Mouse (Mus musculus): ENCODE measurements at regions not wholly inside any gene's neighbourhood (a gene's known extent, or its start where the extent isn't known, plus 50 kb on each side); places are given as distances from the start of the nearest gene placed in this dataset.
A peak's percentile ranks its signal among the peaks of the same experiment; 100 is the strongest.

DNA sequence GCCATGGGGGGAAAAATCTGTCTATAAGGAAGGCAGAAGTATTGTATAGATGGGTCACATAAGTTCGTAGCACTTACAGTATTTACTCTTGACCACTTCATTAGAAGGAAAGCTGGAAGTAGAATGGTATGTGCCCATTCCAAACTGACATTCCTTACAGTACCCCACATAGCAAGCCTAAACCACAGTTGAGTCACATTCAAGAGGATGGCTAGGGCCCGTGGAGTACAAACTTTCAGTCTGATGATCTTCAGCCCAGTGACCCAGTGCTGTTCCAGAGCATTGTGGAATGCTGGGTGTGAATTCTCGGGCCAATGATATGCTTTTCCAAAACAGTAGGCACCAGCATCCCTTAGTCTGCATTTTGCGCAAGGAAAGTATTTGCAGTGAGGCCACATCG is 124.2 kb upstream of the Tent5a start:
- Histone ChIP-seq H3K27me3 (replicated peaks) (no peaks in the 10 kb centered on the region), H3K9ac (no peak overlapping the region), H3K9me3 (replicated peaks) (no peaks in the 10 kb centered on the region), H3K27ac (ENCODE audit: poor library complexity, severe bottlenecking) (no peak overlapping the region), H3K4me2 (no peak overlapping the region), H3K36me3 (no peaks in the 10 kb centered on the region), H3K4me1 (replicated peaks) (no peaks in the 10 kb centered on the region), H3K4me3 (no peak overlapping the region)
- no peak for ATAC-seq (ENCODE audit: insufficient number of reproducible peaks, low FRiP score)
- 78% methylated on average over 5 of the region's 5 CpGs for WGBS

GRCm38 (mm10) chr9:85450877-85451276 is 123.7 kb upstream of the Tent5a start:
- Histone ChIP-seq H3K4me1 (replicated peaks) (no peaks in the 10 kb centered on the region), H3K4me2 (no peak overlapping the region), H3K27ac (ENCODE audit: poor library complexity, severe bottlenecking) (no peak overlapping the region), H3K27me3 (replicated peaks) (no peaks in the 10 kb centered on the region), H3K9ac (no peak overlapping the region), H3K4me3 (no peak overlapping the region), H3K9me3 (replicated peaks) (no peaks in the 10 kb centered on the region), H3K36me3 (no peaks in the 10 kb centered on the region)
- ATAC-seq (ENCODE audit: insufficient number of reproducible peaks, low FRiP score) = no peak

DNA sequence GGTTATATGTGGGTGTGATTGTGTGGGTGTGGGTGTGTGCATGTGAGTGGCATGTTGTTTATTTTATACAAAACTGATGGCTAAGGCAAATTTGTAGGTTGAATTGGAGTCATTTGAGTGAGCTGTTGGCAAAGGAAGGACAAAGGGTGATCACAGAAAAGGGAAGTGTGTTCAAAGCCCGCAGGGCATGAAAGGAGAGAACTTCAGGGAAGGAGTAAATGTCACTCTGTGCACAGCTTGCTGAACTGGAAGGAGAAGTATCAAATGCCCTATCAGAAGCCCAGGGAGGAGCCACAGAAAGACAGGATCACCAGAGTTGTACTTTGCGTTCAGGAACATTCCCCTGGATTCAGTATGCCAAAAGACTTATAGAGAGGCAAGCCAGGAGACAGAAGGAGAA is 122.3 kb upstream of the Tent5a start:
- Histone ChIP-seq H3K36me3 (no peaks in the 10 kb centered on the region), H3K4me3 (no peak overlapping the region), H3K27me3 (replicated peaks) (no peaks in the 10 kb centered on the region), H3K9ac (no peak overlapping the region), H3K4me1 (replicated peaks) (no peaks in the 10 kb centered on the region), H3K4me2 (no peak overlapping the region), H3K9me3 (replicated peaks) (no peaks in the 10 kb centered on the region), H3K27ac (ENCODE audit: poor library complexity, severe bottlenecking) (no peak overlapping the region)
- no peak for ATAC-seq (ENCODE audit: insufficient number of reproducible peaks, low FRiP score)
- 82% methylated on average over 2 of the region's 2 CpGs for WGBS

DNA sequence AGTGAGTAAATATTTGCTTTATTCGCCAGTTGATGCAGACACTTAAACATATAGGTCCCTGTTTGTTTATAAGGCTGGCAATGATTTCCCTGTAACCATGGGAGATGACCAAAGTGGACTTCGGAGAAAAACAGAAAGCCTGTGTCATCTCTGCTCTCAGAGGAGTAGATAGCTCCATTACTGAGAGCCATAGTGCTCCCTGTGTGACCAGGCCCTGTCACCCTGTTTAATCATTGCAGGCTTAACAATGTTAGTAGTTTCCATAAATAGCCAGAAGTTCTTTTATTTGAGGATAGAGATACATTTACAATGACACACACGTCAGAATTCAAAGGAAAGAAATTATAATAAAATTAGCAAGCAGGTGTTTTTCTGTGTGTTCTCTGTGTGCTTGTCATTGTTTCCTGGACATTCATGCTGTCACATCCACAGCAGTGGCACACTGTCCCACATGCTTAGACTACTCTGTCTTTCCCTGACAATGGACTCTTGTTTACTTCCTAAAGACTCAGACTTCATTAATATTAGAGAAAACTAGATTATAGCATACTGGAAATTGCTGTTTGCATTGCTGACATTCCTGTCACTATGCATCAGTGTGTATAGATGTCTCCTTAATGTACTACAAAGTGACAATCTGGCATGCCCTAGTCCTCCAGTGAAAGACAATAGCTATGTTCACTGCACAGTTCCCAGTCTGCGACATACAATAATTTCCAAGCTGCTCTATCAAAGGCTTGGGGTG is 115.8 kb upstream of the Tent5a start:
- Histone ChIP-seq H3K4me3 (no peak overlapping the region), H3K4me1 (replicated peaks) (peaks cover 7% of the 10 kb centered on the region; the same call in 1 of the 2 replicates), H3K4me2 (no peak overlapping the region), H3K36me3 (no peaks in the 10 kb centered on the region), H3K27ac (ENCODE audit: poor library complexity, severe bottlenecking) (no peak overlapping the region), H3K27me3 (replicated peaks) (no peaks in the 10 kb centered on the region), H3K9ac (no peak overlapping the region), H3K9me3 (replicated peaks) (no peaks in the 10 kb centered on the region)
- no peak for ATAC-seq (ENCODE audit: insufficient number of reproducible peaks, low FRiP score)
- WGBS = 59% methylated on average over 4 of the region's 4 CpGs

DNA sequence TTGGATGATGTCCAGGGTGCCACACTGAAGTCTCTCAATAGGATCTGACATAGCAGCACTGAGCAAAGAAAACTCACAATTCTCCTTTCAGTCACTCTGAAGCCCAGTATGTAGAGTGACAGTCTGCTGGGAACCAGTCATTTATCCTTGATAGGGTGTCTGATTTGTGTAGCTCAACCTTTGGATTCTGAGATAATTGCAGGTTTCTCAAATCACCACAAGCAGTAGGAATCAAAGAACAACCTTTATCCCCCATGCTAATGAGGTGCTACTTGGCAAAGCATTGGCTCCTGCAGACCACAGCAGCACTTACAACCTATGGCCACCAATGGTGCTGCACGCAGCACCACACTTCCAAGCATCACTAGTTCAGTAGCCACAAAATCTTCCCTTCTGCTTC is 112.5 kb upstream of the Tent5a start:
- 38% methylated on average over 1 of the region's 1 CpGs for WGBS
- Histone ChIP-seq H3K27me3 (replicated peaks) (no peaks in the 10 kb centered on the region), H3K4me3 (no peak overlapping the region), H3K9me3 (replicated peaks) (no peaks in the 10 kb centered on the region), H3K4me2 (no peak overlapping the region), H3K4me1 (replicated peaks) (peaks cover 7% of the 10 kb centered on the region; the same call in 1 of the 2 replicates), H3K27ac (ENCODE audit: poor library complexity, severe bottlenecking) (no peak overlapping the region), H3K36me3 (no peaks in the 10 kb centered on the region), H3K9ac (no peak overlapping the region)
- ATAC-seq (ENCODE audit: insufficient number of reproducible peaks, low FRiP score) = no peak

DNA sequence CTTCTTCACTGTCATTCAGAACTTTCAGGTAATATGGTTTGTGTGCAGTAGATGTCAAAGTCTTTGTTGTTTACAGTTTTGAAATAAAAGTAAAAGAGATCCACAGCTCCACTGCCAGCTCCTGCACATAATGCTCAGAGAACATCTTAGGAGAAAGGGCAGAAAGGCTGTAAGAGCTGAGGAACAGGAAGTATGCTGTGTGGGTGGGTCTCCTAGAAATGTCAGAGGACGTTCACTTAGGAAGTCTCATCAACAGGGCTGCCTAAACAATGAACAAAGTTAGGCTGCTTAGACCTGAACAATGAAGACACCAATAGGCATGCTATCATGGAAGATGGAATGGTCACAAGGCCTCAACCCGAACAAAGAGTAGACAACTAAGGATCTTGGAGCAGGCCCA is 105.1 kb upstream of the Tent5a start:
- Histone ChIP-seq H3K9ac (no peak overlapping the region), H3K9me3 (replicated peaks) (no peaks in the 10 kb centered on the region), H3K36me3 (no peaks in the 10 kb centered on the region), H3K4me3 (no peak overlapping the region), H3K27ac (ENCODE audit: poor library complexity, severe bottlenecking) (no peak overlapping the region), H3K4me2 (no peak overlapping the region), H3K4me1 (replicated peaks) (no peaks in the 10 kb centered on the region), H3K27me3 (replicated peaks) (no peaks in the 10 kb centered on the region)
- ATAC-seq (ENCODE audit: insufficient number of reproducible peaks, low FRiP score) = no peak
- 63% methylated on average over 2 of the region's 2 CpGs for WGBS

- WGBS = 24% methylated on average over 4 of the region's 4 CpGs
- Histone ChIP-seq H3K4me2 (no peak overlapping the region), H3K4me3 (no peak overlapping the region), H3K36me3 (no peaks in the 10 kb centered on the region), H3K27me3 (replicated peaks) (no peaks in the 10 kb centered on the region), H3K9ac (no peak overlapping the region), H3K4me1 (replicated peaks) (0 out of 2 replicates have a peak, but pooled peaks cover 6% of the 10 kb centered on the region), H3K27ac (ENCODE audit: poor library complexity, severe bottlenecking) (no peak overlapping the region), H3K9me3 (replicated peaks) (no peaks in the 10 kb centered on the region)
- no peak for ATAC-seq (ENCODE audit: insufficient number of reproducible peaks, low FRiP score)
Observed at GRCm38 (mm10) chr9:85426809-85427208, 99.7 kb upstream of the Tent5a start.

DNA sequence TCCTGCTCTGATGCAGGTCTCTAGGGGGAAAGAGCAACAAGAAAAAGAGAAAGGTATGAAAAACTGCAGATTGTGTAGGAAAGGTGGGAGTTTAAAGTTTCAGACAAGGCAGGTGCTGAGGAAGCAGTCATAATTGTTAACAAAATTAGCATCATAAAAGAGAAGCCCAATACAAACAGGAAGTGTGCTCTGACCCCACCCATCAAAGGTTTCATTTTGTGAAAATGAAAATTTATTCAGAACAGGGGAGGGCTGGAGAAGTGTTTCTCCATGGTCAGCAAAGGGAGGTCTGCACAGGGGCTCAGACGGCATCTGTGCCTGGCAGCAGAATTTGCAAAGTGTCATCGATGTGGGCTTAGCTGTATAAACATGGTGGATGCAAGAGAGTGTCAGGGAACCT is 96.8 kb upstream of the Tent5a start:
- Histone ChIP-seq H3K27ac (ENCODE audit: poor library complexity, severe bottlenecking) (no peak overlapping the region), H3K36me3 (no peaks in the 10 kb centered on the region), H3K4me2 (no peak overlapping the region), H3K27me3 (replicated peaks) (no peaks in the 10 kb centered on the region), H3K4me3 (no peak overlapping the region), H3K4me1 (replicated peaks) (0 out of 2 replicates have a peak, but pooled peaks cover 6% of the 10 kb centered on the region), H3K9ac (no peak overlapping the region), H3K9me3 (replicated peaks) (no peaks in the 10 kb centered on the region)
- ATAC-seq (ENCODE audit: insufficient number of reproducible peaks, low FRiP score) = no peak
- WGBS = 82% methylated on average over 2 of the region's 2 CpGs

GRCm38 (mm10) chr9:85414391-85414790 is 87.2 kb upstream of the Tent5a start:
- WGBS = 63% methylated on average over 1 of the region's 1 CpGs
- no peak overlapping the region for H3K9ac ChIP-seq
- ATAC-seq (ENCODE audit: insufficient number of reproducible peaks, low FRiP score) = no peak

DNA sequence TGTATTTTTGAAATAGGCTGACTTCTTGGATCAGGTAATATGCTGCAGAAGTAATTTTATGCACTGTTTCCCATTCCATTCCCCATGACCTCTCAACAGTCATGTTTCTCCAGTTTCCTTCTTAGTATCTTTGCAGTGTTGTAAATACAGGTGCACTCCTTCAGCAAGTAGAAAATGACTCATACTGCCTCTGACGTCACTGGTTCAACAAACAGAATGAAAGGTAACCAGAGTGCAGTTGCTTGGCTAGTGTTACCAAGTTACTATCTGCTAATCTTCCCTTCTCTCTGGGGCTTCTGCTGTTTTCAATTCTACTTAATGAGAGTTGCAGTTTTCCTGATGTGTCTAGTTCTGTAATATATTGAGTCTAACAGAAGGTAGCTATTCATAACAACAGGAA is 86.7 kb upstream of the Tent5a start:
- H3K27ac ChIP-seq (ENCODE audit: poor library complexity, severe bottlenecking) = no peak overlapping the region
- WGBS = 23% methylated on average over 1 of the region's 1 CpGs

More at GRCm38 (mm10) chr9:85414391-85414790, 87.2 kb upstream of the Tent5a start:
- H3K9me3 ChIP-seq (replicated peaks) = no peaks in the 10 kb centered on the region
- H3K27me3 ChIP-seq (replicated peaks) = no peaks in the 10 kb centered on the region
- peaks cover 21% of the 10 kb centered on the region for H3K4me1 ChIP-seq (replicated peaks)
- H3K4me3 ChIP-seq = no peak overlapping the region
- H3K4me2 ChIP-seq = no peak overlapping the region
- no peaks in the 10 kb centered on the region for H3K36me3 ChIP-seq
- H3K27ac ChIP-seq (ENCODE audit: poor library complexity, severe bottlenecking) = no peak overlapping the region

DNA sequence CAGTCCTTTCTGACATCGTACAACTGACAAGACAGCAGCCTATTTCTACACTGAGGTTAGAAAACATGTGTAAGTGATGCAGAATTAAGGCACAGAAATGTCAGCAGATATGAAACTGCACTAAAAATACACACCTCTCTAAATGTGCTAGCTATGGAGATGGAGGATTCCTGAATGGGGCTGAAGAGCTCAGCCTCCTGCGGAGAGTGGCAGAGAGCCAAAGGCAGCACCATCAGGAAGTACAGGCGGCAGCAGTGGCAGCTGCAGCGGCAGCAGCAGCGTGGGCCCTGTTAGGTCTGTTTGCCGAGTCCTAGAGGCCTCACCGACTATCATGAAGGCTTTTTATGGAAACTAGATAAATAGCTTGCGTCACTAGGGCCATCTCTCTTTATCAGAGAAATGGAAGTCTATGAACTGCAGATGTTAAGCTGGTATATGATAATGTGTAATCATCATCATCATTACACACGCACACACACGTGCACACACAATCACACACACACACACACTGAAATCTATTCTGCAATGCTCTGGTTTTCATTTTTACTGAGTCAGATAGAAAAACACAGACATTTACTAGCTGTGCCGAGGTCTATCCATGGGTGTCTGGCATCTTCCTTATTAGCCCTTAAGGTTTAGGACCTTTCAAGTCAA is 83.6 kb upstream of the Tent5a start:
- Histone ChIP-seq H3K27me3 (replicated peaks) (no peaks in the 10 kb centered on the region), H3K36me3 (no peaks in the 10 kb centered on the region), H3K4me1 (replicated peaks) (peaks cover 21% of the 10 kb centered on the region), H3K27ac (ENCODE audit: poor library complexity, severe bottlenecking) (peak overlapping the region; percentile 69), H3K9me3 (replicated peaks) (no peaks in the 10 kb centered on the region), H3K4me2 (peak overlapping the region; percentile 45), H3K9ac (no peak overlapping the region), H3K4me3 (no peak overlapping the region)
- WGBS = 11% methylated on average over 11 of the region's 11 CpGs
- peak; percentile 84 for ATAC-seq (ENCODE audit: insufficient number of reproducible peaks, low FRiP score)

More for the DNA sequence above, 86.7 kb upstream of the Tent5a start:
- no peak for ATAC-seq (ENCODE audit: insufficient number of reproducible peaks, low FRiP score)
- H3K27me3 ChIP-seq (replicated peaks) = no peaks in the 10 kb centered on the region
- H3K4me2 ChIP-seq = no peak overlapping the region
- no peak overlapping the region for H3K4me3 ChIP-seq
- H3K4me1 ChIP-seq (replicated peaks) = peaks cover 21% of the 10 kb centered on the region
- H3K9me3 ChIP-seq (replicated peaks) = no peaks in the 10 kb centered on the region
- H3K36me3 ChIP-seq = no peaks in the 10 kb centered on the region
- H3K9ac ChIP-seq = no peak overlapping the region

Data from heart, embryonic 12.5 days (tissue).